Comparison of ENCODE assay signal across 8 mouse cellular contexts in genomic region chr19:5806051-5806808, GRCm38 (mm10). TPM values are rescaled to one million over a fixed set of nuclear protein-coding genes. Genes with fewer than 3 reads are reported as not detected.
A peak's percentile ranks its signal among the peaks of the same experiment; 100 is the strongest.
DNase-seq lines count a peak whose midpoint lies in the region; ATAC-seq and TF ChIP-seq lines count a peak whose summit lies in the region.

No protein-coding gene starts in this region.

- peak overlapping the region; percentile 69 for H3K9ac ChIP-seq in MEL (ENCODE audit: control insufficient read depth, low read depth, low read length, poor library complexity, severe bottlenecking)
- H3K9ac ChIP-seq in heart, embryonic 11.5 days (ENCODE audit: low read depth, low read length): peak overlapping the region; percentile 66
- 0 out of 2 replicates have a peak overlapping the region, but pooled peaks have one; percentile 15 for H3K9ac ChIP-seq in kidney, embryonic 15.5 days
- peak overlapping the region; percentile 51 for H3K9ac ChIP-seq in stomach, postnatal 0 days (ENCODE audit: low read length)

- 6% methylated on average over 8 of the region's 8 CpGs for WGBS in heart, embryonic 11.5 days (ENCODE audit: insufficient replicate concordance)
- WGBS in kidney, embryonic 15.5 days: 5% methylated on average over 8 of the region's 8 CpGs
- WGBS in stomach, postnatal 0 days: 7% methylated on average over 8 of the region's 8 CpGs

- H3K9me3 ChIP-seq in MEL (replicated peaks; ENCODE audit: insufficient read depth, low read length): no peaks in the 10 kb centered on the region
- no peaks in the 10 kb centered on the region for H3K9me3 ChIP-seq in heart, embryonic 11.5 days (replicated peaks; ENCODE audit: control insufficient read depth, low read length)
- H3K9me3 ChIP-seq in kidney, embryonic 15.5 days (replicated peaks): no peaks in the 10 kb centered on the region
- no peaks in the 10 kb centered on the region for H3K9me3 ChIP-seq in stomach, postnatal 0 days (ENCODE audit: control insufficient read depth, low read length)

- H3K27ac ChIP-seq in MEL (ENCODE audit: control insufficient read depth, low read depth, low read length): peak overlapping the region; percentile 77
- H3K27ac ChIP-seq in heart, embryonic 11.5 days (ENCODE audit: low read depth, low read length): peak overlapping the region; percentile 89
- H3K27ac ChIP-seq in kidney, embryonic 15.5 days: peak overlapping the region; percentile 98
- peak overlapping the region; percentile 100 for H3K27ac ChIP-seq in stomach, postnatal 0 days (replicated peaks)

- no peak for TF ChIP-seq CTCF in MEL (IDR thresholded peaks at IDR 0.05 in 2 of 3, conservative IDR thresholded peaks at IDR 0.05 in 1 of 3; ENCODE audit: control insufficient read depth in 1 of 3, insufficient read depth in 1 of 3, low read depth in 2 of 3, low read length in 3 of 3, poor library complexity in 1 of 3, severe bottlenecking in 1 of 3)
- TF ChIP-seq CTCF in stomach, postnatal 0 days (IDR thresholded peaks at IDR 0.05; ENCODE audit: low read depth): no peak

- peak; percentile 62 for DNase-seq in MEL (ENCODE audit: low read depth, low spot score)
- peak; percentile 53 for DNase-seq in embryo, embryonic 10 days (ENCODE audit: low spot score)
- DNase-seq in lung, postnatal 10 days: peak; percentile 90
- DNase-seq in stomach, postnatal 0 days (ENCODE audit: low spot score): no peak
- no peak for DNase-seq in ovary, postnatal 10 days (ENCODE audit: low spot score)
- no peak for DNase-seq in layer of hippocampus, adult 8-10 months (ENCODE audit: low spot score in 2 of 2)

- peaks cover 0 to 28% of the 10 kb centered on the region in 2 experiments; a peak in 3 of 4 replicates for H3K4me1 ChIP-seq in MEL (ENCODE audit: control insufficient read depth in 1 of 2, insufficient read depth in 2 of 2, low read length in 2 of 2)
- peaks cover 71% of the 10 kb centered on the region for H3K4me1 ChIP-seq in heart, embryonic 11.5 days (ENCODE audit: control insufficient read depth, insufficient read depth, low read length)
- peaks cover 77% of the 10 kb centered on the region for H3K4me1 ChIP-seq in kidney, embryonic 15.5 days
- peaks cover 28% of the 10 kb centered on the region for H3K4me1 ChIP-seq in stomach, postnatal 0 days (replicated peaks; ENCODE audit: control insufficient read depth, insufficient read depth)

- peaks cover 18% of the 10 kb centered on the region for H3K79me2 ChIP-seq in MEL (ENCODE audit: control insufficient read depth, insufficient read depth, low read length, poor library complexity)

- peak overlapping the region; percentile 36 for H3K4me2 ChIP-seq in heart, embryonic 11.5 days
- H3K4me2 ChIP-seq in kidney, embryonic 15.5 days: peak overlapping the region; percentile 40
- peak overlapping the region; percentile 29; the same call in 1 of the 2 replicates for H3K4me2 ChIP-seq in stomach, postnatal 0 days (replicated peaks; ENCODE audit: low read depth)

- no peak for TF ChIP-seq RAD21 in MEL (IDR thresholded peaks at IDR 0.05; ENCODE audit: low read depth, low read length)

- H3K4me3 ChIP-seq in MEL (ENCODE audit: control insufficient read depth in 1 of 2, insufficient read depth in 1 of 2, low read depth in 2 of 2, low read length in 2 of 2): peak overlapping the region; percentile 49 to 56
- H3K4me3 ChIP-seq in heart, embryonic 11.5 days (ENCODE audit: low read depth, low read length): no peak overlapping the region
- no peak overlapping the region for H3K4me3 ChIP-seq in kidney, embryonic 15.5 days (replicated peaks)
- H3K4me3 ChIP-seq in stomach, postnatal 0 days (ENCODE audit: low read depth, low read length): no peak overlapping the region

- no peak for ATAC-seq in heart, embryonic 11.5 days (replicated peaks; ENCODE audit: insufficient number of reproducible peaks, low FRiP score, low TSS enrichment)
- no peak for ATAC-seq in kidney, embryonic 15.5 days (replicated peaks; ENCODE audit: low FRiP score)
- no peak for ATAC-seq in stomach, postnatal 0 days (ENCODE audit: low FRiP score, low TSS enrichment)

- no peaks in the 10 kb centered on the region for H3K27me3 ChIP-seq in MEL (ENCODE audit: control insufficient read depth in 1 of 2, insufficient read depth in 2 of 2, low read length in 2 of 2)
- H3K27me3 ChIP-seq in heart, embryonic 11.5 days (ENCODE audit: control insufficient read depth, insufficient read depth, low read length): no peaks in the 10 kb centered on the region
- no peaks in the 10 kb centered on the region for H3K27me3 ChIP-seq in kidney, embryonic 15.5 days
- no peaks in the 10 kb centered on the region for H3K27me3 ChIP-seq in stomach, postnatal 0 days (ENCODE audit: control insufficient read depth, insufficient read depth, low read length)

- peaks cover 0 to 12% of the 10 kb centered on the region in 2 experiments; a peak in 2 of 4 replicates for H3K36me3 ChIP-seq in MEL (ENCODE audit: control insufficient read depth in 1 of 2, insufficient read depth in 2 of 2, low read length in 2 of 2)
- no peaks in the 10 kb centered on the region for H3K36me3 ChIP-seq in heart, embryonic 11.5 days (ENCODE audit: control insufficient read depth, insufficient read depth, low read length)
- H3K36me3 ChIP-seq in kidney, embryonic 15.5 days: no peaks in the 10 kb centered on the region
- no peaks in the 10 kb centered on the region for H3K36me3 ChIP-seq in stomach, postnatal 0 days (ENCODE audit: control insufficient read depth, insufficient read depth, low read length)

- TF ChIP-seq POLR2A in MEL (IDR thresholded peaks at IDR 0.05; ENCODE audit: control insufficient read depth in 1 of 2, insufficient read depth in 1 of 2, low read depth in 1 of 2, low read length in 2 of 2, poor library complexity in 1 of 2): peak in 1 of 2 experiments; percentile 13; a peak in 1 of 4 replicates

- TF ChIP-seq EP300 in MEL (IDR thresholded peaks at IDR 0.05; ENCODE audit: low read depth in 1 of 2, low read length in 2 of 2): peak in 1 of 2 experiments; percentile 21; a peak in 1 of 4 replicates
- TF ChIP-seq EP300 in stomach, postnatal 0 days (optimal IDR thresholded peaks at IDR 0.05): peak; percentile 10

TF ChIP-seq in MEL, 35 proteins besides CTCF, POLR2A, EP300 and RAD21 (continues in another document):
- TF ChIP-seq ZMIZ1 (IDR thresholded peaks at IDR 0.05; ENCODE audit: low read depth, low read length): no peak
- TF ChIP-seq SIN3A (IDR thresholded peaks at IDR 0.05; ENCODE audit: low read length): peak; percentile 66; the same call in 1 of the 2 replicates
- TF ChIP-seq NRF1 (IDR thresholded peaks at IDR 0.05; ENCODE audit: insufficient read depth, low read depth, low read length, poor library complexity, severe bottlenecking): no peak
- TF ChIP-seq MAX (IDR thresholded peaks at IDR 0.05; ENCODE audit: low read length): no peak
- TF ChIP-seq GATA1 (IDR thresholded peaks at IDR 0.05; ENCODE audit: low read depth, low read length): no peak
- peak; percentile 36; the same call in 1 of the 2 replicates for TF ChIP-seq USF1 (IDR thresholded peaks at IDR 0.05; ENCODE audit: low read depth, low read length)
- TF ChIP-seq GABPA (IDR thresholded peaks at IDR 0.05; ENCODE audit: low read depth, low read length): no peak
- no peak for TF ChIP-seq USF2 (IDR thresholded peaks at IDR 0.05; ENCODE audit: borderline replicate concordance in 1 of 2, insufficient read depth in 1 of 2, low read depth in 1 of 2, low read length in 2 of 2)
- TF ChIP-seq POLR2AphosphoS2 (IDR thresholded peaks at IDR 0.05; ENCODE audit: low read length): no peak
- no peak; the same call in 1 of the 2 replicates for TF ChIP-seq NELFE (IDR thresholded peaks at IDR 0.05; ENCODE audit: low read depth, low read length)
- 0 out of 2 replicates have a peak, but pooled peaks have one; percentile 50 for TF ChIP-seq ZKSCAN1 (IDR thresholded peaks at IDR 0.05; ENCODE audit: low read depth, low read length)
- TF ChIP-seq CHD1 (IDR thresholded peaks at IDR 0.05; ENCODE audit: low read depth, low read length): 0 out of 2 replicates have a peak, but pooled peaks have one; percentile 55
- TF ChIP-seq ZNF384 (IDR thresholded peaks at IDR 0.05; ENCODE audit: low read depth, low read length): peak; percentile 79
- TF ChIP-seq TAL1 (IDR thresholded peaks at IDR 0.05; ENCODE audit: low read length): peak; percentile 4; the same call in 1 of the 2 replicates
- no peak for TF ChIP-seq BHLHE40 (IDR thresholded peaks at IDR 0.05; ENCODE audit: borderline replicate concordance, low read depth, low read length)
- peak; percentile 49 for TF ChIP-seq MXI1 (IDR thresholded peaks at IDR 0.05; ENCODE audit: low read depth, low read length)
- TF ChIP-seq POLR2AphosphoS5 (IDR thresholded peaks at IDR 0.05; ENCODE audit: borderline replicate concordance, low read depth, low read length): no peak
- TF ChIP-seq E2F4 (IDR thresholded peaks at IDR 0.05; ENCODE audit: borderline replicate concordance, low read depth, low read length): no peak
- TF ChIP-seq MEF2A (IDR thresholded peaks at IDR 0.05; ENCODE audit: extremely low read depth, insufficient replicate concordance, low read depth, low read length, poor library complexity, severe bottlenecking): peak; percentile 44; the same call in 1 of the 2 replicates
- TF ChIP-seq KAT2A (conservative IDR thresholded peaks at IDR 0.05; ENCODE audit: low read depth, low read length): no peak
- TF ChIP-seq RCOR1 (IDR thresholded peaks at IDR 0.05; ENCODE audit: low read depth, low read length): no peak
- TF ChIP-seq SMC3 (IDR thresholded peaks at IDR 0.05; ENCODE audit: low read depth, low read length): no peak
- no peak; the same call in 1 of the 2 replicates for TF ChIP-seq HCFC1 (IDR thresholded peaks at IDR 0.05; ENCODE audit: low read depth, low read length)
- no peak for TF ChIP-seq ZC3H11A (IDR thresholded peaks at IDR 0.05; ENCODE audit: low read depth, low read length)
- peak; percentile 19; the same call in 1 of the 2 replicates for TF ChIP-seq ELF1 (IDR thresholded peaks at IDR 0.05; ENCODE audit: low read depth, low read length)
- TF ChIP-seq TCF12 (IDR thresholded peaks at IDR 0.05; ENCODE audit: low read depth, low read length): no peak; the same call in 1 of the 2 replicates
- no peak for TF ChIP-seq UBTF (IDR thresholded peaks at IDR 0.05; ENCODE audit: borderline replicate concordance, insufficient read depth, low read depth, low read length)

RNA-seq across cellular contexts. Expression of gene Scyl1, which starts 35.0 kb away (rescaled TPM):
- 35.5 and 36.0 TPM in 2 replicates for total RNA-seq in MEL (2012; rRNA removed)
- polyA plus RNA-seq in MEL (2012; ENCODE audit: insufficient read depth in 1 of 2, insufficient read length in 2 of 2, low read depth in 1 of 2, low replicate concordance in 2 of 2, missing spikeins in 1 of 2): 10 to 100 TPM in 1 of 2 experiments, not detected in 1; 64.1 TPM
- polyA plus RNA-seq in heart, embryonic 11.5 days (2014; fragmentation: Nextera tagmentation; extraction: Ambion mirVana): 54.8 and 59.4 TPM in 2 replicates
- polyA plus RNA-seq in kidney, embryonic 15.5 days (2015; fragmentation: Nextera tagmentation; extraction: Ambion mirVana): 69.6 and 76.0 TPM in 2 replicates
- 38.1 and 40.9 TPM in 2 replicates for polyA plus RNA-seq in stomach, postnatal 0 days (2015; fragmentation: Nextera tagmentation; extraction: Ambion mirVana)
- total RNA-seq in layer of hippocampus, adult 8-10 months (2022): 10 to 100 TPM; 77.7 to 94.4 (median 88.1) TPM

Comparison
In these comparisons a context has a peak if more than half of its experiments do, and no peak if none do; other contexts are left out.
1. DNase-seq: peak in MEL (single experiment), embryo, embryonic 10 days (single experiment) and lung, postnatal 10 days (single experiment); none in stomach, postnatal 0 days (single experiment), ovary, postnatal 10 days (single experiment) and layer of hippocampus, adult 8-10 months (0 of 2).
2. H3K4me3 ChIP-seq: peak in MEL (2 of 2); none in heart, embryonic 11.5 days (single experiment), kidney, embryonic 15.5 days (single experiment) and stomach, postnatal 0 days (single experiment).
3. H3K9ac ChIP-seq: peak in every context shown above with its lines; median percentile 69 in MEL; 66 in heart, embryonic 11.5 days; 51 in stomach, postnatal 0 days; 15 in kidney, embryonic 15.5 days.
4. Peak in every context shown above with its lines, with median percentiles within 50 percentile points of each other: H3K27ac ChIP-seq and H3K4me2 ChIP-seq.